Mouse (Mus musculus) neural tube, embryonic 13.5 days (tissue): ENCODE measurements around the gene Bbs2. TPM values are rescaled to one million over a fixed set of nuclear protein-coding genes. Genes with fewer than 3 reads are reported as not detected.
"Not testable (repeated sequence)": the region's sequence is repeated elsewhere in the genome, so short reads cannot be mapped to it uniquely, and the experiment has no call there.

Source experiments
- ATAC-seq: fragments of 200-750 bp; cut with Nextera tagmentation; 2 replicates; pipeline ENCODE4 v1.8.0; 2017; ENCODE audit warnings: low read depth, mild to moderate bottlenecking, moderate TSS enrichment, moderate library complexity
- H3K27ac ChIP-seq: fragments of 300-500 bp; sonication (generic); replicated peaks from 2 replicates; pipeline ENCODE4 v1.5.1; 2015; ENCODE audit warnings: moderate library complexity, mild to moderate bottlenecking, inconsistent platforms
- H3K27me3 ChIP-seq: fragments of 300-500 bp; sonication (generic); 2 replicates; pipeline ENCODE4 v1.6.1; 2015; ENCODE audit warnings: mild to moderate bottlenecking, inconsistent platforms
- H3K36me3 ChIP-seq: fragments of 300-500 bp; sonication (generic); 2 replicates; pipeline ENCODE4 v1.6.1; 2015; ENCODE audit warnings: mild to moderate bottlenecking, inconsistent platforms
- H3K4me1 ChIP-seq: fragments of 300-500 bp; sonication (generic); replicated peaks from 2 replicates; pipeline ENCODE4 v1.6.1; 2015; ENCODE audit warnings: inconsistent platforms
- H3K4me2 ChIP-seq: fragments of 300-500 bp; sonication (generic); 2 replicates; pipeline ENCODE4 v1.6.1; 2015; ENCODE audit warnings: inconsistent platforms, mild to moderate bottlenecking, moderate library complexity
- H3K4me3 ChIP-seq: fragments of 300-500 bp; sonication (generic); 2 replicates; pipeline ENCODE4 v1.5.1; 2015; ENCODE audit warnings: mild to moderate bottlenecking, inconsistent platforms
- H3K9ac ChIP-seq: fragments of 300-500 bp; sonication (generic); 2 replicates; pipeline ENCODE4 v1.6.1; 2015; ENCODE audit warnings: moderate library complexity, mild to moderate bottlenecking, inconsistent platforms
- H3K9me3 ChIP-seq: fragments of 300-500 bp; sonication (generic); 2 replicates; pipeline ENCODE4 v1.6.1; 2016; ENCODE audit warnings: inconsistent platforms
- WGBS: fragments of 180-500 bp; shearing (Covaris S2); methylation state at CpG from one replicate; pipeline ENCODE4 v1.1.7; 2015; 5-methylcytosine and 5-hydroxymethylcytosine counted together
- polyA plus RNA-seq: library from polyadenylated mRNA; unstranded; fragments of >200 nt; fragmentation: Nextera tagmentation; extraction: Ambion mirVana; gene quantifications from 2 replicates; pipeline ENCODE4 v1.2.1, GENCODE M21; 2015

Gene Bbs2
- polyA plus RNA-seq, 1 experiment from 2014 or later, result 20.4 TPM

GRCm38 (mm10) chr8:94036541-94036940, 62.2 kb downstream of the Bbs2 start:
- H3K27me3 ChIP-seq, H3K9me3 ChIP-seq: not testable (repeated sequence)
- peaks cover 15% of the 10 kb centered on the region for H3K36me3 ChIP-seq
- peak overlapping the region; percentile 81 for H3K27ac ChIP-seq
- peak overlapping the region; percentile 88 for H3K4me2 ChIP-seq
- WGBS, result 0% methylated on average over 27 of the region's 32 CpGs
- peaks cover 37% of the 10 kb centered on the region for H3K4me1 ChIP-seq
- ATAC-seq, result peak; percentile 95
- peak overlapping the region; percentile 70 for H3K4me3 ChIP-seq
- peak overlapping the region; percentile 79 for H3K9ac ChIP-seq

- Histone ChIP-seq H3K4me3 (peak overlapping the region; percentile 70), H3K27me3 (no peaks in the 10 kb centered on the region), H3K9ac (peak overlapping the region; percentile 59), H3K4me2 (peak overlapping the region; percentile 88), H3K4me1 (peaks cover 37% of the 10 kb centered on the region), H3K9me3 (no peaks in the 10 kb centered on the region), H3K27ac (no peak overlapping the region), H3K36me3 (peaks cover 26% of the 10 kb centered on the region)
- no peak for ATAC-seq
- WGBS, result 71% methylated on average over 5 of the region's 5 CpGs
These were observed 63.5 kb downstream of the Bbs2 start for GRCm38 (mm10) chr8:94035200-94035599.

GRCm38 (mm10) chr8:94033601-94034000, 65.1 kb downstream of the Bbs2 start:
- WGBS, result 64% methylated on average over 3 of the region's 3 CpGs
- H3K4me1 ChIP-seq, result peaks cover 37% of the 10 kb centered on the region
- H3K4me3 ChIP-seq, result no peak overlapping the region
- H3K36me3 ChIP-seq, result peaks cover 29% of the 10 kb centered on the region
- no peak overlapping the region for H3K9ac ChIP-seq
- H3K4me2 ChIP-seq, result no peak overlapping the region
- no peaks in the 10 kb centered on the region for H3K9me3 ChIP-seq
- ATAC-seq, result no peak
- H3K27ac ChIP-seq, result no peak overlapping the region
- H3K27me3 ChIP-seq, result no peaks in the 10 kb centered on the region

- ATAC-seq, result no peak
- no peak overlapping the region for H3K4me2 ChIP-seq
- H3K4me1 ChIP-seq, result peaks cover 13% of the 10 kb centered on the region
- 95% methylated on average over 9 of the region's 9 CpGs for WGBS
- no peaks in the 10 kb centered on the region for H3K27me3 ChIP-seq
- H3K27ac ChIP-seq, result no peak overlapping the region
- no peaks in the 10 kb centered on the region for H3K9me3 ChIP-seq
- no peak overlapping the region for H3K9ac ChIP-seq
- H3K36me3 ChIP-seq, result peaks cover 65% of the 10 kb centered on the region
- no peak overlapping the region for H3K4me3 ChIP-seq
These were observed 69.0 kb downstream of the Bbs2 start for GRCm38 (mm10) chr8:94029701-94030100.

- no peak overlapping the region for H3K27ac ChIP-seq
- no peaks in the 10 kb centered on the region for H3K27me3 ChIP-seq
- no peaks in the 10 kb centered on the region for H3K9me3 ChIP-seq
- H3K4me3 ChIP-seq, result no peak overlapping the region
- no peak for ATAC-seq
- H3K4me2 ChIP-seq, result no peak overlapping the region
- peaks cover 85% of the 10 kb centered on the region for H3K36me3 ChIP-seq
- H3K4me1 ChIP-seq, result no peaks in the 10 kb centered on the region
- no peak overlapping the region for H3K9ac ChIP-seq
- WGBS, result 93% methylated on average over 6 of the region's 6 CpGs
These were observed 74.8 kb downstream of the Bbs2 start for GRCm38 (mm10) chr8:94023916-94024315.

Other genes with a start within 250 kb of the Bbs2 start
- gene Amfr, start 86.1 kb downstream of the Bbs2 start, polyA plus RNA-seq, result 67.1 and 74.4 TPM in 2 replicates
- 96.6 and 98.6 TPM in 2 replicates for gene Nudt21, start 61.9 kb downstream of the Bbs2 start, polyA plus RNA-seq
- 12.8 and 14.2 TPM in 2 replicates for gene Ogfod1, start 61.7 kb downstream of the Bbs2 start, polyA plus RNA-seq
- not detected in 2 replicates for gene Mt4, start 38.3 kb upstream of the Bbs2 start, polyA plus RNA-seq
- 99.3 and 131 TPM in 2 replicates for gene Mt3, start 53.7 kb upstream of the Bbs2 start, polyA plus RNA-seq
- gene Mt2, start 73.7 kb upstream of the Bbs2 start, polyA plus RNA-seq, result 9.5 and 12.0 TPM in 2 replicates
- 53.8 and 55.6 TPM in 2 replicates for gene Mt1, start 80.2 kb upstream of the Bbs2 start, polyA plus RNA-seq
- gene Nup93, start 115.6 kb upstream of the Bbs2 start, polyA plus RNA-seq, result 56.1 and 59.9 TPM in 2 replicates
- gene Slc12a3, start 230.3 kb upstream of the Bbs2 start, polyA plus RNA-seq, result 0.06 and 0.23 TPM in 2 replicates